ENCODE assay signal across 18 mouse cellular contexts in genomic region chr7:123861706-123862105, GRCm38 (mm10).
"Had no signal": no experiment of that assay in that cellular context is flagged by ENCODE, and none has a peak within 500 bp of the region (broad histone marks: within the 10 kb centered on the region; RNA-seq: fewer than 3 reads in every experiment).

No protein-coding gene starts in this region.

- H3K27ac ChIP-seq: kidney, postnatal 0 days; limb, embryonic 10.5 days; limb, embryonic 13.5 days; liver, embryonic 12.5 days; liver, embryonic 15.5 days; lung, embryonic 15.5 days; stomach, embryonic 15.5 days had no signal

- H3K4me3 ChIP-seq: limb, embryonic 10.5 days; limb, embryonic 13.5 days; liver, embryonic 12.5 days; liver, embryonic 15.5 days; lung, embryonic 15.5 days; stomach, embryonic 15.5 days had no signal

- DNase-seq: kidney, adult 18-20 months; kidney, postnatal 25 days; layer of hippocampus, adult 9-11 months; liver; lung, adult 18-20 months; lung, postnatal 10 days; lung, postnatal 4 days; midbrain, embryonic 14.5 days; spleen, adult 18-20 months; thymus, adult 18-20 months; thymus, postnatal 36 days had no signal
